Mouse (Mus musculus) lung, embryonic 15.5 days (tissue): Measurements from ENCODE around the gene Abtb2. TPM values are rescaled to one million over a fixed set of nuclear protein-coding genes. Genes with fewer than 3 reads are reported as not detected.

Experiments
- ATAC-seq: fragments of 200-750 bp; cut with Nextera tagmentation; 2 replicates; pipeline ENCODE4 v1.8.0; 2017; ENCODE audit warnings: moderate number of reproducible peaks, borderline replicate concordance; ENCODE audit not compliant: low FRiP score, low TSS enrichment; ENCODE audit errors: extremely low read depth
- H3K27ac ChIP-seq: fragments of 300-500 bp; sonication (generic); 2 replicates; pipeline ENCODE4 v1.5.1; 2015; ENCODE audit warnings: moderate library complexity, mild to moderate bottlenecking, inconsistent platforms
- H3K27me3 ChIP-seq: fragments of 300-500 bp; sonication (generic); 2 replicates; pipeline ENCODE4 v1.6.1; 2015; ENCODE audit warnings: inconsistent platforms
- H3K36me3 ChIP-seq: fragments of 300-500 bp; sonication (generic); 2 replicates; pipeline ENCODE4 v1.6.1; 2015; ENCODE audit warnings: inconsistent platforms
- H3K4me1 ChIP-seq: fragments of 300-500 bp; sonication (generic); 2 replicates; pipeline ENCODE4 v1.6.1; 2015; ENCODE audit warnings: inconsistent platforms
- H3K4me2 ChIP-seq: fragments of 300-500 bp; sonication (generic); 2 replicates; pipeline ENCODE4 v1.6.1; 2015; ENCODE audit warnings: inconsistent platforms, mild to moderate bottlenecking, moderate library complexity
- H3K4me3 ChIP-seq: fragments of 300-500 bp; sonication (generic); 2 replicates; pipeline ENCODE4 v1.5.1; 2015; ENCODE audit warnings: mild to moderate bottlenecking, inconsistent platforms
- H3K9ac ChIP-seq: fragments of 300-500 bp; sonication (generic); 2 replicates; pipeline ENCODE4 v1.6.1; 2015; ENCODE audit warnings: inconsistent platforms
- H3K9me3 ChIP-seq: fragments of 300-500 bp; sonication (generic); 2 replicates; pipeline ENCODE4 v1.6.1; 2016; ENCODE audit warnings: inconsistent platforms
- WGBS: fragments of 180-500 bp; shearing (Covaris S2); methylation state at CpG from one replicate; pipeline ENCODE4 v1.1.7; 2015; 5-methylcytosine and 5-hydroxymethylcytosine counted together
- polyA plus RNA-seq: library from polyadenylated mRNA; unstranded; fragments of >200 nt; fragmentation: Nextera tagmentation; extraction: Ambion mirVana; gene quantifications from 2 replicates; pipeline ENCODE4 v1.2.1, GENCODE M21; 2015

The Abtb2 gene
- polyA plus RNA-seq, 1 experiment from 2014 or later, result 8.5 TPM

DNA sequence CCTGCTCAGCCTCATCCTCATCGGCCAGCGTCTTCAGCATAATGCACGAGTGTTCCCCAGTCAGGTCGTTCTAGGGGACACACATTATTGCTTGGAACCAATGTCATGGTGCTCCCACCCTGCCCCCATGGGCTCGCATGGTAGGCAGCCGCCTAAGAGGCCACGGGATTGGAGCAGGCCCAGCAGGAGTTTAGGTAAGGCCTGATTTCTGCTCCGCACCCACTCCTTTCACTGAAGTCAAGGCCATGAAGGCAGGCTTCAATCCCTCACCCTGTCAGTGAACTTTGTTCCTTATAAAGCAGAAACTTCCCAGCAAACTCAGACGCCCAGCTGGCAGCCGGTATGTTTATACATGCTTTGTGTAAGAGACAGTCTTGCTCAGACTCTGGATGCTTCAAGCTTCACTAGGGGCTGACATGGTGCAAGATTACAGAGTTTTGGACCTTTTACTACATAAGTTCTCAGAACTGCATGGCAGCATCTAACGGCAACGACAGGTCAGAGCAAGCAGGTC is 162.0 kb downstream of the Abtb2 start:
- no peaks in the 10 kb centered on the region for H3K27me3 ChIP-seq
- no peak overlapping the region for H3K4me2 ChIP-seq
- no peak for ATAC-seq
- no peaks in the 10 kb centered on the region for H3K4me1 ChIP-seq
- no peak overlapping the region for H3K27ac ChIP-seq
- H3K9me3 ChIP-seq, result no peaks in the 10 kb centered on the region
- WGBS, result 73% methylated on average over 12 of the region's 12 CpGs
- no peak overlapping the region for H3K4me3 ChIP-seq
- H3K9ac ChIP-seq, result no peak overlapping the region
- H3K36me3 ChIP-seq, result peaks cover 51% of the 10 kb centered on the region

DNA sequence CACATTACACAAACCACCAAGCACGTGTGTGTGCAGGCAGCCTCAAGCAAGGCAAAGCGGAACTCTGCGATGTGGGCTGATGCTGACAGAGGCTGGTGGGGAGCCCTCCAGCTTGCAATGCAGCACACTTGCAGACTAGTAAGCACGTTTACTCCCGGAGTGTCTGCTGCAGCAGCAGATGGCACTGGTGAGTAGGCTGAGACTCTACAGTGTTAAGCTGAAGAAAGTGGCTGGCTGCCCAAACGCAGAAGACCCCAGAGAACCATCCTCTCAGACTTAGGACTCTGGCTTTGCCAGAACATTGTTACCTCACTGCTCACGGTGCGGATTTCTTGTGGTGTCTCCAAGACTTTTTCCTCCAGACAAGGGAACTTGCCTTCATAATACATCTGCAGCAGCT is 164.9 kb downstream of the Abtb2 start:
- Histone ChIP-seq H3K9ac (no peak overlapping the region), H3K27me3 (no peaks in the 10 kb centered on the region), H3K4me1 (no peaks in the 10 kb centered on the region), H3K27ac (no peak overlapping the region), H3K4me3 (no peak overlapping the region), H3K9me3 (no peaks in the 10 kb centered on the region), H3K36me3 (peaks cover 47% of the 10 kb centered on the region), H3K4me2 (no peak overlapping the region)
- 83% methylated on average over 8 of the region's 8 CpGs for WGBS
- no peak for ATAC-seq

GRCm38 (mm10) chr2:103731423-103731822 is 165.3 kb downstream of the Abtb2 start:
- Histone ChIP-seq H3K36me3 (peaks cover 50% of the 10 kb centered on the region), H3K4me3 (no peak overlapping the region), H3K4me2 (no peak overlapping the region), H3K9ac (no peak overlapping the region), H3K9me3 (no peaks in the 10 kb centered on the region), H3K27me3 (no peaks in the 10 kb centered on the region), H3K4me1 (no peaks in the 10 kb centered on the region), H3K27ac (no peak overlapping the region)
- ATAC-seq, result no peak
- 91% methylated on average over 6 of the region's 6 CpGs for WGBS

- ATAC-seq, result no peak
- H3K4me2 ChIP-seq, result no peak overlapping the region
- no peaks in the 10 kb centered on the region for H3K4me1 ChIP-seq
- H3K36me3 ChIP-seq, result peaks cover 35% of the 10 kb centered on the region
- H3K27ac ChIP-seq, result no peak overlapping the region
- no peaks in the 10 kb centered on the region for H3K27me3 ChIP-seq
- no peaks in the 10 kb centered on the region for H3K9me3 ChIP-seq
- no peak overlapping the region for H3K9ac ChIP-seq
- 95% methylated on average over 6 of the region's 6 CpGs for WGBS
- no peak overlapping the region for H3K4me3 ChIP-seq
Observed at GRCm38 (mm10) chr2:103742821-103743220, 176.7 kb downstream of the Abtb2 start.

GRCm38 (mm10) chr2:103743536-103743935 is 177.4 kb downstream of the Abtb2 start:
- Histone ChIP-seq H3K9me3 (no peaks in the 10 kb centered on the region), H3K4me1 (no peaks in the 10 kb centered on the region), H3K27ac (no peak overlapping the region), H3K36me3 (peaks cover 40% of the 10 kb centered on the region), H3K4me2 (no peak overlapping the region), H3K27me3 (no peaks in the 10 kb centered on the region), H3K4me3 (no peak overlapping the region), H3K9ac (no peak overlapping the region)
- no peak for ATAC-seq
- WGBS, result 93% methylated on average over 2 of the region's 2 CpGs

- Histone ChIP-seq H3K4me2 (no peak overlapping the region), H3K36me3 (peaks cover 44% of the 10 kb centered on the region), H3K9me3 (no peaks in the 10 kb centered on the region), H3K9ac (no peak overlapping the region), H3K4me1 (no peaks in the 10 kb centered on the region), H3K27me3 (no peaks in the 10 kb centered on the region), H3K27ac (no peak overlapping the region), H3K4me3 (no peak overlapping the region)
- WGBS, result 83% methylated on average over 7 of the region's 7 CpGs
- no peak for ATAC-seq
Observed at GRCm38 (mm10) chr2:103743988-103744387, 177.9 kb downstream of the Abtb2 start.

- no peak for ATAC-seq
- Histone ChIP-seq H3K27me3 (no peaks in the 10 kb centered on the region), H3K4me3 (no peak overlapping the region), H3K36me3 (peaks cover 48% of the 10 kb centered on the region), H3K4me1 (no peaks in the 10 kb centered on the region), H3K4me2 (no peak overlapping the region), H3K9ac (no peak overlapping the region), H3K27ac (no peak overlapping the region), H3K9me3 (no peaks in the 10 kb centered on the region)
- WGBS, result 87% methylated on average over 5 of the region's 5 CpGs
Observed at GRCm38 (mm10) chr2:103745481-103745880, 179.4 kb downstream of the Abtb2 start.

DNA sequence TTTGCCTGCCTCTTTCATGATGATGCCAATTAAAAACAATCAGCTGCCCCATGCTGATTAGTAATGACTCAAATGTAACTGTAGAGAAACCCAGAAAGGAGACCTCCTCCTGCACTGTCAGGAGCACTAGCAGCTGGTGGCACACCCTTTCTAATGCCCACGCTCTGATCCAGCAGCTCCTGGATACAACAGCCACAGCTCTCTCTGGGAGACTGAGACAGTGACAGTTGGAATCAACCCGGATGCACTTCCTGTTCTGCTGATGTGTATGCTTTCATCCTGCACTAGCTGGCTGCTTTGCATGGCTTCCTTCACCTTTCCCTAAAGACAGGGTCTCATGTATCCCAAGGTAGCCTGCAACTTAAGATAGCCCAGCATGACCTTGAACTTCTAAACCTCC is 180.0 kb downstream of the Abtb2 start:
- Histone ChIP-seq H3K27ac (no peak overlapping the region), H3K27me3 (no peaks in the 10 kb centered on the region), H3K9ac (no peak overlapping the region), H3K4me3 (no peak overlapping the region), H3K9me3 (no peaks in the 10 kb centered on the region), H3K36me3 (peaks cover 48% of the 10 kb centered on the region), H3K4me1 (no peaks in the 10 kb centered on the region), H3K4me2 (no peak overlapping the region)
- 79% methylated on average over 2 of the region's 2 CpGs for WGBS
- ATAC-seq, result no peak

DNA sequence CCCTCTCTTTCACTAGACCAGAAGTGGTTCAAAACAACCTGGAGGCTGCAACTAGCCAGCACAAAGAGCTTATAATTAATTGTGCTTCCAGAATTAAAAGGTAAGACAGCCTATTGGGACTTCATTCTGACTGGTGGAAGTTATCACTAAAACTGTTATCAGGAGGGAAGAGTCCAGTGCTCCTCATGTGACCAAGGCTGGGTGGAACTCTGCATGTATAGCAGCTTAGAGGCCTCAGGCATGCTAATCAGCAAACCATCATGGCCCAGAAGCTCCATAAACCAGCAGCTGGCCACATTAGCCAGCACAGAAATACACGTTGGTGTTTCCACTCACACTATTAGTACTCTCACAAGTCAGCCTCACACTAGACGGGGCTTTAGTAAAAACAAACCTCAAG is 180.7 kb downstream of the Abtb2 start:
- H3K9ac ChIP-seq, result no peak overlapping the region
- no peaks in the 10 kb centered on the region for H3K27me3 ChIP-seq
- no peak overlapping the region for H3K4me3 ChIP-seq
- H3K4me1 ChIP-seq, result no peaks in the 10 kb centered on the region
- ATAC-seq, result no peak
- no peak overlapping the region for H3K27ac ChIP-seq
- no peak overlapping the region for H3K4me2 ChIP-seq
- peaks cover 53% of the 10 kb centered on the region for H3K36me3 ChIP-seq
- no peaks in the 10 kb centered on the region for H3K9me3 ChIP-seq
- 81% methylated on average over 2 of the region's 2 CpGs for WGBS

- WGBS, result 84% methylated on average over 9 of the region's 9 CpGs
- H3K9me3 ChIP-seq, result no peaks in the 10 kb centered on the region
- H3K4me2 ChIP-seq, result no peak overlapping the region
- H3K36me3 ChIP-seq, result peaks cover 53% of the 10 kb centered on the region
- no peak overlapping the region for H3K27ac ChIP-seq
- H3K4me3 ChIP-seq, result no peak overlapping the region
- no peaks in the 10 kb centered on the region for H3K4me1 ChIP-seq
- no peak for ATAC-seq
- H3K27me3 ChIP-seq, result no peaks in the 10 kb centered on the region
- no peak overlapping the region for H3K9ac ChIP-seq
Observed at GRCm38 (mm10) chr2:103747891-103748290, 181.8 kb downstream of the Abtb2 start.

GRCm38 (mm10) chr2:103749091-103749490 is 183.0 kb downstream of the Abtb2 start:
- no peaks in the 10 kb centered on the region for H3K27me3 ChIP-seq
- H3K9me3 ChIP-seq, result no peaks in the 10 kb centered on the region
- ATAC-seq, result no peak
- 88% methylated on average over 3 of the region's 3 CpGs for WGBS
- H3K36me3 ChIP-seq, result peaks cover 56% of the 10 kb centered on the region
- no peak overlapping the region for H3K4me2 ChIP-seq
- no peaks in the 10 kb centered on the region for H3K4me1 ChIP-seq
- H3K9ac ChIP-seq, result no peak overlapping the region
- no peak overlapping the region for H3K27ac ChIP-seq
- no peak overlapping the region for H3K4me3 ChIP-seq

- Histone ChIP-seq H3K4me1 (no peaks in the 10 kb centered on the region), H3K9me3 (no peaks in the 10 kb centered on the region), H3K4me3 (no peak overlapping the region), H3K27ac (no peak overlapping the region), H3K4me2 (no peak overlapping the region), H3K27me3 (no peaks in the 10 kb centered on the region), H3K9ac (no peak overlapping the region), H3K36me3 (peaks cover 72% of the 10 kb centered on the region)
- WGBS, result 92% methylated on average over 6 of the region's 6 CpGs
- no peak for ATAC-seq
Observed at GRCm38 (mm10) chr2:103751771-103752170, 185.7 kb downstream of the Abtb2 start.

DNA sequence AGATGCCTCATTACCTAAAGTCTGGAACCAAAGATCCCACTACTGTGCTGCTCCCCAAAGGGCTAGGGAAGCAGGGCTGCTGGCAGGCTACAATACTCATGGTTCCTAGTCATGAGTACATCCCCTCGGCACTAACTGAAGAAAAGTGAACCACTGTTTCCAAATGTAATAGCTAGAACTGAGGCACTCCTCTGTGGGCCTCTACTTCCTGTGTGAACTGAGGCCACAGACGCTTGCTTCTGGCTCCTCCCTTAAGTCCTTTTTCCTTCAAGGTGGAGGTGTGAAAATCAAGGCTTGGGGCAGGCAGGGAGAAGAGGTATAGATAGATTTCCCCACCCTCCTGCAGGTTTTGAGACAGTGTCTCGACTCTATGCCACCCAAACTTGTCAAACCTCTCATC is 188.5 kb downstream of the Abtb2 start:
- no peak for ATAC-seq
- Histone ChIP-seq H3K4me2 (no peak overlapping the region), H3K9me3 (no peaks in the 10 kb centered on the region), H3K4me3 (no peak overlapping the region), H3K27ac (no peak overlapping the region), H3K27me3 (no peaks in the 10 kb centered on the region), H3K36me3 (peaks cover 53% of the 10 kb centered on the region), H3K9ac (no peak overlapping the region), H3K4me1 (0 out of 2 replicates have a peak, but pooled peaks cover 3% of the 10 kb centered on the region)
- 87% methylated on average over 3 of the region's 3 CpGs for WGBS
